Mouse (Mus musculus): ENCODE measurements around the gene Shisa7. TPM values are rescaled to one million over a fixed set of nuclear protein-coding genes. Genes with fewer than 3 reads are reported as not detected.
A peak's percentile ranks its signal among the peaks of the same experiment; 100 is the strongest.
"Not testable (repeated sequence)": the region's sequence is repeated elsewhere in the genome, so short reads cannot be mapped to it uniquely, and the experiment has no call there.

The Shisa7 gene
- polyA plus RNA-seq (2016; fragmentation: Nextera tagmentation; extraction: Ambion mirVana): 0.68 and 1.8 TPM in 2 replicates

GRCm38 (mm10) chr7:4844245-4844916, at the start of gene Shisa7:
Shisa7 (minus strand) TSS chr7:4844696.
- Histone ChIP-seq H3K4me1 (replicated peaks) (peaks cover 40% of the 10 kb centered on the region), H3K9me3 (0 out of 2 replicates have a peak, but pooled peaks cover 6% of the 10 kb centered on the region), H3K27me3 (ENCODE audit: insufficient read depth, poor library complexity, severe bottlenecking) (peaks cover 50% of the 10 kb centered on the region), H3K27ac (peak within 1 kb of the TSS; percentile 77), H3K36me3 (no peaks in the 10 kb centered on the region), H3K4me3 (peak within 1 kb of the TSS; percentile 55)
- under 1% methylated on average over 41 of the region's 41 CpGs for WGBS
- peak; percentile 11 for DNase-seq (ENCODE audit: low spot score)

DNA sequence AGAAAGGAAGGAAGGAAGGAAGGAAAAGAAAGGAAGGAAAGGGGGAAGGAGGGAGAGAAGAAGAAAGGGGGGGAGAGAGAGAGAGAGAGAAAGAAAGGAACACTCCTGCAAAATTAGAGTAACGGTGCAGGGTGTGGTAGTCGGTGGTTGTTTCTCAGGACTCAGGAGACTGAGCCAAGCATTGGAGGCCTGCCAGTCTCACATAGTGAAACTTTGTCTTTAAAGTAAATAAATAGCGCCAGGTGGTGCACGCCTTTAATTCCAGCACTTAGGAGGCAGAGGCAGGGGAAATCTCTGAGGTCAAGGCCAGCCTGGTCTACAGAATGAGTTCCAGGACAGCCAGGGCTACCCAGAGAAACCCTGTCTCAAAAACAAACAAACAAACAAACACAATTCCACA, 42.2 kb upstream of the Shisa7 start:
- no peaks in the 10 kb centered on the region for H3K27me3 ChIP-seq (ENCODE audit: insufficient read depth, poor library complexity, severe bottlenecking)
- 82% methylated on average over 4 of the region's 4 CpGs for WGBS
- H3K4me1 ChIP-seq (replicated peaks): no peaks in the 10 kb centered on the region

DNA sequence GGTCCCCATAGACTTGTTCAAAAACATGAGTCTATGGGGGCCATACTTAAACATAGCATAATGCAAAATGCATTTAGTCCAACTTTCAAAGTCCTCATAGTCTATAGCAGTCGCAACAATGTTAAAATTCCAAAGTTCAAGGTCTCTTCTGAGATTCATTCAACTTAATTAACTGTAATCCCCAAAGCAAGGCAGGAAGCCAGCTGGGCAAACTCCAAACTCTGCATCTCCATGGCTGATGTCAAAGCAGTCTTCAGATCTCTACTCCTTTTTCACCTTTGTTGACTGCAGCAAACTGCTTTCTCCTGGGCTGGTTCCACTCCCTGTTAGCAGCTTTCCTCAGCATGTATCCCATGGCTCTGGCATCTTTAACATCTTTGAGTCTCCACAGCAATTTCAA, 34.5 kb upstream of the Shisa7 start:
- not testable (repeated sequence) for H3K4me3 ChIP-seq; H3K36me3 ChIP-seq; H3K27me3 ChIP-seq (ENCODE audit: insufficient read depth, poor library complexity, severe bottlenecking); DNase-seq (ENCODE audit: low spot score); H3K27ac ChIP-seq; H3K9me3 ChIP-seq
- WGBS: 90% methylated on average over 1 of the region's 1 CpGs
- peaks cover 19% of the 10 kb centered on the region for H3K4me1 ChIP-seq (replicated peaks)

More for the DNA sequence above, 42.2 kb upstream of the Shisa7 start:
- Histone ChIP-seq H3K27ac (no peak overlapping the region), H3K4me3 (no peak overlapping the region), H3K36me3 (0 out of 2 replicates have a peak, but pooled peaks cover 8% of the 10 kb centered on the region), H3K9me3 (peaks cover 9% of the 10 kb centered on the region; the same call in 1 of the 2 replicates)
- DNase-seq (ENCODE audit: low spot score): no peak

DNA sequence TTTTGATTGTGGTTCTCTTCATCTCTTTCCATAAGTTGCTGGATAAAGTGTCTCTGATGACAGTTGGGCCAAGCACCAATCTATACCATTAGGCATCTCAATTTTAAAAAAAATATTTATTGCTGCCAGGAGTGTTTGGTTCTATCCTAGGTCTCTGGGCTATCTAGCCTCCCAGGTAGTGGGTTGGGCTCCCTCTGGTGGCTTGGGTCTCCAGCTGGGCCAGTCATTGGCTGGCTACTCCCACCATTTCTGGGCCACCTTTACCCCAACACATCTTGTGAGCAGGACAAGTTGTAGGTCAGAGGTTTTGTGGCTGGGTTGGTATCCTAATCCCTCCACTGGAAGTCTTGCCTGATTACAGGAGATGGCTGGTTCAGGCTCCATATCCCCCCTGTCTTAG, 33.7 kb upstream of the Shisa7 start:
- no peaks in the 10 kb centered on the region for H3K27me3 ChIP-seq (ENCODE audit: insufficient read depth, poor library complexity, severe bottlenecking)
- no peak overlapping the region for H3K4me3 ChIP-seq
- H3K36me3 ChIP-seq: 0 out of 2 replicates have a peak, but pooled peaks cover 8% of the 10 kb centered on the region
- DNase-seq (ENCODE audit: low spot score): no peak
- H3K27ac ChIP-seq: no peak overlapping the region
- H3K9me3 ChIP-seq: peaks cover 7% of the 10 kb centered on the region; the same call in 1 of the 2 replicates
- peaks cover 19% of the 10 kb centered on the region for H3K4me1 ChIP-seq (replicated peaks)

DNA sequence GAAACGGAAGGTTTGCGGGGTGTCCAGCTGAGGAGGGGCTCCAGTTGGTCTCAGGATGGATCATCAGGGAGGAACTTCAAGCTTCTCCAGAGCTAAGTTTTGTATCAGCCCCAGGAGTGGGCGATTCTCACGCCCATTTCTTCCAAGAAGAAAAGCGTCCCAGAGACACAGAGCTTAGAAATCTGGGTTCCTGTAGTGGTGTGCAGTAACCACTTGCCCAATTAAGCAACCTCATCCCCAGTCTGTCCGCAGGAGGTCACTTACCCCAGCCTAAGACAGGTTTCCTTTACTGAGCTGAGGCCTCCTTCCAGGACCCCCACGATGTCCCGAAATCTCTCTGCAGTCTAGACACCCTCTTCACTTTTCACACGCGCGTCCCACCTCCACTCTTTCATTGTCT, 32.7 kb upstream of the Shisa7 start:
- H3K27ac ChIP-seq: peak overlapping the region; percentile 80
- WGBS: 11% methylated on average over 11 of the region's 11 CpGs

DNA sequence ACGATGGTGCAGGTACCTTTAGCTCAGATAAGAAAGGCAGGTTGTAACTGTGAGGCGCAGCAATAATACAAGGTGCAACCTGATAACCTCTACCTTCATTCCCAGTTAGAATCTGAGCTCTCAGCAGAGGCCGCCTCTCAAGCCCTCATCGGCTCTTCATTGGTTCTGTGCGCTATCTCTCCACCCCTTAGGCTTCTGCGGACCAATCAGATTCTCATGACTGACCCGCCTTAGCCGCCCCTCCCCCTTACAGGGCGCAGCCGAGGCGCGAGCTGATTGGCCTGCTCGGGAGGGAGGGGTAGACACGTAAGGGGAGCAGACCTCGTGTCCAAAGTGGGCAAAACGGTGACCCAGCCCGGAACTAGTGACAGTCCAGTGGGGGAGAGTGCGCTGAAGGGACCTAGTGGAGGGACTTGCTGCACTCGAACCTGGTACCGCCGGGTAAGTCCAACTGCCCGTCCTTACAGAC, 32.3 kb upstream of the Shisa7 start, which contains the start of gene Isoc2a:
Gene Isoc2a, plus strand, starts transcription at position 401 of the 469 bp plus-strand sequence.
- Histone ChIP-seq H3K4me1 (replicated peaks) (peaks cover 19% of the 10 kb centered on the region), H3K36me3 (0 out of 2 replicates have a peak, but pooled peaks cover under 1% of the 10 kb centered on the region), H3K4me3 (peak within 1 kb of the TSS; percentile 63), H3K27me3 (ENCODE audit: insufficient read depth, poor library complexity, severe bottlenecking) (no peaks in the 10 kb centered on the region), H3K27ac (peak within 1 kb of the TSS; percentile 80), H3K9me3 (no peaks in the 10 kb centered on the region; the same call in 1 of the 2 replicates)
- peak; percentile 95 for DNase-seq (ENCODE audit: low spot score)
- under 1% methylated on average over 22 of the region's 22 CpGs for WGBS

More for the DNA sequence above, 32.7 kb upstream of the Shisa7 start:
- Histone ChIP-seq H3K4me3 (peak overlapping the region; percentile 63), H3K4me1 (replicated peaks) (peaks cover 19% of the 10 kb centered on the region), H3K9me3 (peaks cover 4% of the 10 kb centered on the region; the same call in 1 of the 2 replicates), H3K27me3 (ENCODE audit: insufficient read depth, poor library complexity, severe bottlenecking) (no peaks in the 10 kb centered on the region), H3K36me3 (0 out of 2 replicates have a peak, but pooled peaks cover 4% of the 10 kb centered on the region)
- no peak for DNase-seq (ENCODE audit: low spot score)

DNA sequence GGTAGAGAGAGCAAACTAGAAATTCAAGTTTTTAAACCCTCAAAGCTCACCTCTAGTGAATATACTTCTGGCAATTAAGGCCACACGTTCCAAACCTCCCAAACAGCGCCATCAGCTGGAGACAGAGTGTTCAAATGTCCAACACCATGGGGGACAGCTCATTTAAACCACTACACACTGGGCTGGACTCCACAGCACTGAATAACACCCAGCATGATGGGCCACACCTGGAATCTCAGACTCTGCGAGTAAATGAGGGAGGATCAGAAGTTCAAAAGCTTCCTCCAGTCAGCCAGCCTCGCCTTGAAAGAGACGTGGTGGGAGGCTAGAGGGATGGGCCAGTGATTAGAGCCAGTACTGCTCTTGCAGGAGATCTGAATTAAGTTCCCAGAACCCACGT, 25.6 kb upstream of the Shisa7 start, which contains the start of gene Isoc2b:
Gene Isoc2b, minus strand, starts transcription at position 126 of the 400 bp plus-strand sequence.
- no peak within 1 kb of the TSS for H3K4me3 ChIP-seq
- H3K4me1 ChIP-seq (replicated peaks): peaks cover 17% of the 10 kb centered on the region
- no peaks in the 10 kb centered on the region for H3K27me3 ChIP-seq (ENCODE audit: insufficient read depth, poor library complexity, severe bottlenecking)
- no peak within 1 kb of the TSS for H3K27ac ChIP-seq
- no peak for DNase-seq (ENCODE audit: low spot score)
- 61% methylated on average over 6 of the region's 6 CpGs for WGBS
- H3K9me3 ChIP-seq: peaks cover 3% of the 10 kb centered on the region; the same call in 1 of the 2 replicates
- no peaks in the 10 kb centered on the region for H3K36me3 ChIP-seq

- Histone ChIP-seq H3K36me3 (no peaks in the 10 kb centered on the region), H3K4me1 (replicated peaks) (peaks cover 17% of the 10 kb centered on the region), H3K4me3 (peak overlapping the region; percentile 72), H3K27ac (peak overlapping the region; percentile 86), H3K27me3 (ENCODE audit: insufficient read depth, poor library complexity, severe bottlenecking) (no peaks in the 10 kb centered on the region), H3K9me3 (peaks cover 6% of the 10 kb centered on the region; the same call in 1 of the 2 replicates)
- no peak for DNase-seq (ENCODE audit: low spot score)
- 44% methylated on average over 10 of the region's 10 CpGs for WGBS
Measured at GRCm38 (mm10) chr7:4866631-4867180, 22.2 kb upstream of the Shisa7 start.

DNA sequence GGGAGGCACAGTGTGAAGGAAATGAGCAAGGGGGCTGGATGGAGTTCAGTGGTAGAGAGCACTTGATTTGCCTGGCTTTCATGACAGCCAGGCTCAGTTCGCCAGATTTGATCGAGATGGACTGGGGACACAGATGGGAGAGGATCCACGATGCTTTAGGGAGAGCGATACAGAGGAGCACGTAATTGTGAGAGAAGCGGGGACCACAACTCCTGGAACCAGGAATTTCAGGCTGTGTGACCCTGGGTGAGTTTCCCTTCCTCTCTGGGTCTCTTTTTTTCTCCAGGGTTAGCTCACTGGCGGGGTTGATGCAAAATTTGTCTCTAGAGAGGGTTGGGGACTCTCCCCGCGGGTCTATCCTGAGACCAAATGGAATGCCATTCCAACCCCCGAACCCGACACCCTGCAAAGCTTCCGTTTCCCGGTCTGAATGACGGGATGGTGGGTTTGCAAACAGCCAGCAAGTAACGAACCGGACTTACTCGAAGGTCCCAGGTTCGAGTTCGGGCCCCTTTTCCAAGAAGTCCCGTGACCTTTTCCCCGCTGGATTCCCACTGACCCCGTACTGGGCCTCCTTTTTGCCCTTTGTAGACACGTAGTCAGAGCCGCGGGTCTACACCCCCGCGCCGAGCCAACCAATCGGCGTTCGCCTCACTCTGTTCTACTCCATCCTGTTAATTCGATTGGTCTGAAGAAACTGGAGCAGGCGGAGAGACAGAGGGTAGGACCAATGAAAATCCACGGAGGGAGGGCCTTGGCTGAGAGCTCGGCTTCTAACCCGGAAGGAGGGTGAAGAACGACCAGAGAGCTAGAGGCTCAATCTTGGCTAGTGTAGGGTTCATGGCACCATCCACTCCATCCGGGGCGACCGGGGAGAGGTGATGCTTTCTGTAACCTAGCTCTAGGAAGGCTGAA, 21.3 kb upstream of the Shisa7 start:
- peaks cover 17% of the 10 kb centered on the region for H3K4me1 ChIP-seq (replicated peaks)
- no peaks in the 10 kb centered on the region for H3K27me3 ChIP-seq (ENCODE audit: insufficient read depth, poor library complexity, severe bottlenecking)
- peaks cover 6% of the 10 kb centered on the region; the same call in 1 of the 2 replicates for H3K9me3 ChIP-seq
- H3K4me3 ChIP-seq: peak overlapping the region; percentile 72
- DNase-seq (ENCODE audit: low spot score): peak; percentile 96
- WGBS: 5% methylated on average over 40 of the region's 40 CpGs
- H3K27ac ChIP-seq: peak overlapping the region; percentile 86
- no peaks in the 10 kb centered on the region for H3K36me3 ChIP-seq

- WGBS: 59% methylated on average over 5 of the region's 5 CpGs
- H3K36me3 ChIP-seq: no peaks in the 10 kb centered on the region
- H3K4me3 ChIP-seq: peak overlapping the region; percentile 72
- DNase-seq (ENCODE audit: low spot score): peak; percentile 42
- H3K27me3 ChIP-seq (ENCODE audit: insufficient read depth, poor library complexity, severe bottlenecking): no peaks in the 10 kb centered on the region
- H3K4me1 ChIP-seq (replicated peaks): peaks cover 17% of the 10 kb centered on the region
- peak overlapping the region; percentile 86 for H3K27ac ChIP-seq
- H3K9me3 ChIP-seq: peaks cover 6% of the 10 kb centered on the region; the same call in 1 of the 2 replicates
Measured at GRCm38 (mm10) chr7:4865090-4865489, 20.6 kb upstream of the Shisa7 start.

DNA sequence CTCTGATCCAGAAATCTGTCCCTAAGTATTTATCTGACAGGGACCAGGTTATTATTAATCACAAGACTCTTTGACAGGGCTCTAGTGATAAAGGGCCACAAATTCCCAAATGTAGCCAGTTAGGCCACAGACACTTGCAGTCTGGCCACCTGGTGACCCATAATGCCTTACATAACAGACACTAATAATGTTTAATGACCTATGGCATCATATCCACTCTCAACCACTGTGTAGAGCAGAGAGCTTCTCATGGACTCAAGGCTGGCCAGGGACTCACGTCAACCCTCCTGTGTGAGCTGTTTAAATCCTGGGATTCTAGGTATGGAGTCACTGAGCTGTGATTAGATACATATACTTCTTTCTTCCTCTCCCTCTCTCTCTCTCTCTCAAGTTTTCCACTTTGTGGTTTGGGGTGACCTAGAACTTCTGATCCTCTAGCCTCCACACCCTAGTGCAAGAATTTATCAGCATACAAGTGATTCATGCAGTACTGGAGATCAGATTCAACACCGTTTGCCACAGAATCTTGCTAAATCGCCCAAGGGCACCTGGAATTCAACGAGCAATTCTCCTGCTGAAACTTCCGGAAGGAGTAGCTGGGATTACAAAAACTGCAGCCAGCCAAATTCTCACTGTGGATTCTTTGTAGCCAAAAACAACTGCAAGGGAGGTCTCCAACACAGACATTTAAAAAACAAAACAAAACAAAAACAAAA, 19.8 kb upstream of the Shisa7 start:
- Histone ChIP-seq H3K9me3 (peaks cover 6% of the 10 kb centered on the region; the same call in 1 of the 2 replicates), H3K27ac (no peak overlapping the region), H3K4me3 (no peak overlapping the region), H3K27me3 (ENCODE audit: insufficient read depth, poor library complexity, severe bottlenecking) (no peaks in the 10 kb centered on the region), H3K36me3 (no peaks in the 10 kb centered on the region), H3K4me1 (replicated peaks) (peaks cover 17% of the 10 kb centered on the region)
- 84% methylated on average over 5 of the region's 5 CpGs for WGBS
- DNase-seq (ENCODE audit: low spot score): no peak

Data from hindbrain, embryonic 10.5 days (tissue).